Mouse (Mus musculus) hindbrain, embryonic 15.5 days (tissue): Measurements from ENCODE around the gene Nsl1. TPM values are rescaled to one million over a fixed set of nuclear protein-coding genes. Genes with fewer than 3 reads are reported as not detected.

Experiments
- ATAC-seq: fragments of 200-750 bp; cut with Nextera tagmentation; 2 replicates; pipeline ENCODE4 v1.8.0; 2017; ENCODE audit warnings: low read depth, moderate number of reproducible peaks, moderate TSS enrichment; ENCODE audit not compliant: low FRiP score
- H3K27ac ChIP-seq: fragments of 300-500 bp; sonication (generic); replicated peaks from 2 replicates; pipeline ENCODE4 v1.5.1; 2015; ENCODE audit warnings: mild to moderate bottlenecking, inconsistent platforms
- H3K27me3 ChIP-seq: fragments of 300-500 bp; sonication (generic); 2 replicates; pipeline ENCODE4 v1.6.1; 2015; ENCODE audit warnings: control low read depth, inconsistent platforms
- H3K36me3 ChIP-seq: fragments of 300-500 bp; sonication (generic); 2 replicates; pipeline ENCODE4 v1.6.1; 2015; ENCODE audit warnings: control low read depth, inconsistent platforms
- H3K4me1 ChIP-seq: fragments of 300-500 bp; sonication (generic); replicated peaks from 2 replicates; pipeline ENCODE4 v1.6.1; 2015; ENCODE audit warnings: control low read depth, inconsistent platforms
- H3K4me2 ChIP-seq: fragments of 300-500 bp; sonication (generic); 2 replicates; pipeline ENCODE4 v1.6.1; 2015; ENCODE audit warnings: moderate library complexity, mild to moderate bottlenecking, inconsistent platforms
- H3K4me3 ChIP-seq: fragments of 300-500 bp; sonication (generic); 2 replicates; pipeline ENCODE4 v1.5.1; 2015; ENCODE audit warnings: mild to moderate bottlenecking, inconsistent platforms
- H3K9ac ChIP-seq: fragments of 300-500 bp; sonication (generic); 2 replicates; pipeline ENCODE4 v1.6.1; 2015; ENCODE audit warnings: inconsistent platforms
- H3K9me3 ChIP-seq: fragments of 300-500 bp; sonication (generic); 2 replicates; pipeline ENCODE4 v1.6.1; 2016; ENCODE audit warnings: control low read depth, inconsistent platforms
- WGBS: fragments of 180-500 bp; shearing (Covaris S2); methylation state at CpG from one replicate; pipeline ENCODE4 v1.1.7; 2015; 5-methylcytosine and 5-hydroxymethylcytosine counted together
- polyA plus RNA-seq: library from polyadenylated mRNA; unstranded; fragments of >200 nt; fragmentation: Nextera tagmentation; extraction: Ambion mirVana; gene quantifications from 2 replicates; pipeline ENCODE4 v1.2.1, GENCODE M21; 2015

The Nsl1 gene
- polyA plus RNA-seq, 1 experiment from 2014 or later, result 4.9 TPM

GRCm38 (mm10) chr1:191035649-191036048 lies 27.2 kb upstream of the Nsl1 start:
- ATAC-seq, result no peak
- WGBS, result 28% methylated on average over 4 of the region's 4 CpGs
- no peaks in the 10 kb centered on the region for H3K9me3 ChIP-seq
- H3K9ac ChIP-seq, result no peak overlapping the region
- H3K36me3 ChIP-seq, result no peaks in the 10 kb centered on the region
- H3K27me3 ChIP-seq, result no peaks in the 10 kb centered on the region
- no peak overlapping the region for H3K4me2 ChIP-seq
- no peak overlapping the region for H3K4me3 ChIP-seq
- H3K27ac ChIP-seq, result no peak overlapping the region
- H3K4me1 ChIP-seq, result no peaks in the 10 kb centered on the region

GRCm38 (mm10) chr1:191036554-191037334 lies 26.1 kb upstream of the Nsl1 start, which contains the start of gene Spata45:
Spata45 (plus strand) TSS chr1:191036639.
- Histone ChIP-seq H3K4me1 (no peaks in the 10 kb centered on the region), H3K27ac (no peak within 1 kb of the TSS), H3K4me2 (no peak within 1 kb of the TSS), H3K36me3 (no peaks in the 10 kb centered on the region), H3K9ac (no peak within 1 kb of the TSS), H3K9me3 (no peaks in the 10 kb centered on the region), H3K4me3 (no peak within 1 kb of the TSS), H3K27me3 (no peaks in the 10 kb centered on the region)
- no peak for ATAC-seq
- 82% methylated on average over 6 of the region's 6 CpGs for WGBS

GRCm38 (mm10) chr1:191037999-191038398 lies 24.8 kb upstream of the Nsl1 start:
- 96% methylated on average over 4 of the region's 4 CpGs for WGBS
- no peaks in the 10 kb centered on the region for H3K4me1 ChIP-seq
- ATAC-seq, result no peak

GRCm38 (mm10) chr1:191041352-191041751 lies 21.5 kb upstream of the Nsl1 start:
- H3K4me2 ChIP-seq, result no peak overlapping the region
- ATAC-seq, result no peak
- H3K4me3 ChIP-seq, result no peak overlapping the region

More at GRCm38 (mm10) chr1:191037999-191038398, 24.8 kb upstream of the Nsl1 start:
- Histone ChIP-seq H3K27ac (no peak overlapping the region), H3K4me3 (no peak overlapping the region), H3K27me3 (no peaks in the 10 kb centered on the region), H3K4me2 (no peak overlapping the region), H3K36me3 (no peaks in the 10 kb centered on the region), H3K9me3 (no peaks in the 10 kb centered on the region), H3K9ac (no peak overlapping the region)

GRCm38 (mm10) chr1:191042106-191042505 lies 20.7 kb upstream of the Nsl1 start:
- no peak overlapping the region for H3K4me2 ChIP-seq
- no peaks in the 10 kb centered on the region for H3K36me3 ChIP-seq
- H3K4me3 ChIP-seq, result no peak overlapping the region
- H3K27me3 ChIP-seq, result no peaks in the 10 kb centered on the region
- WGBS, result 85% methylated on average over 5 of the region's 5 CpGs
- no peak for ATAC-seq
- no peaks in the 10 kb centered on the region for H3K9me3 ChIP-seq
- H3K4me1 ChIP-seq, result no peaks in the 10 kb centered on the region
- no peak overlapping the region for H3K27ac ChIP-seq
- no peak overlapping the region for H3K9ac ChIP-seq

More at GRCm38 (mm10) chr1:191041352-191041751, 21.5 kb upstream of the Nsl1 start:
- Histone ChIP-seq H3K36me3 (no peaks in the 10 kb centered on the region), H3K27ac (no peak overlapping the region), H3K9me3 (no peaks in the 10 kb centered on the region), H3K9ac (no peak overlapping the region), H3K4me1 (no peaks in the 10 kb centered on the region), H3K27me3 (no peaks in the 10 kb centered on the region)

GRCm38 (mm10) chr1:191042688-191043087 lies 20.1 kb upstream of the Nsl1 start:
- no peaks in the 10 kb centered on the region for H3K4me1 ChIP-seq
- WGBS, result 83% methylated on average over 3 of the region's 3 CpGs
- no peaks in the 10 kb centered on the region for H3K9me3 ChIP-seq
- no peak overlapping the region for H3K9ac ChIP-seq
- no peak overlapping the region for H3K4me2 ChIP-seq
- H3K4me3 ChIP-seq, result no peak overlapping the region
- H3K36me3 ChIP-seq, result no peaks in the 10 kb centered on the region
- H3K27ac ChIP-seq, result no peak overlapping the region
- H3K27me3 ChIP-seq, result no peaks in the 10 kb centered on the region
- ATAC-seq, result no peak

GRCm38 (mm10) chr1:191045264-191045663 lies 17.5 kb upstream of the Nsl1 start:
- no peaks in the 10 kb centered on the region for H3K36me3 ChIP-seq
- H3K27ac ChIP-seq, result no peak overlapping the region
- ATAC-seq, result no peak
- 97% methylated on average over 2 of the region's 2 CpGs for WGBS
- no peak overlapping the region for H3K4me2 ChIP-seq
- H3K4me3 ChIP-seq, result no peak overlapping the region
- H3K4me1 ChIP-seq, result no peaks in the 10 kb centered on the region
- H3K27me3 ChIP-seq, result no peaks in the 10 kb centered on the region
- no peak overlapping the region for H3K9ac ChIP-seq
- H3K9me3 ChIP-seq, result no peaks in the 10 kb centered on the region

- Histone ChIP-seq H3K9ac (no peak overlapping the region), H3K27me3 (no peaks in the 10 kb centered on the region), H3K27ac (no peak overlapping the region), H3K36me3 (no peaks in the 10 kb centered on the region), H3K4me3 (no peak overlapping the region), H3K4me1 (no peaks in the 10 kb centered on the region), H3K9me3 (no peaks in the 10 kb centered on the region), H3K4me2 (no peak overlapping the region)
- WGBS, result 67% methylated on average over 7 of the region's 7 CpGs
- peak; percentile 63; the same call in 1 of the 2 replicates for ATAC-seq
Measured at GRCm38 (mm10) chr1:191046231-191046824, 16.5 kb upstream of the Nsl1 start.

GRCm38 (mm10) chr1:191053555-191053954 lies 9.3 kb upstream of the Nsl1 start:
- Histone ChIP-seq H3K4me3 (no peak overlapping the region), H3K27me3 (no peaks in the 10 kb centered on the region), H3K36me3 (no peaks in the 10 kb centered on the region; the same call in 1 of the 2 replicates), H3K4me1 (no peaks in the 10 kb centered on the region), H3K9ac (no peak overlapping the region), H3K9me3 (no peaks in the 10 kb centered on the region), H3K4me2 (no peak overlapping the region), H3K27ac (no peak overlapping the region)
- ATAC-seq, result no peak
- 89% methylated on average over 3 of the region's 3 CpGs for WGBS

- no peak overlapping the region for H3K4me2 ChIP-seq
- H3K4me1 ChIP-seq, result no peaks in the 10 kb centered on the region
- 79% methylated on average over 8 of the region's 8 CpGs for WGBS
- no peak overlapping the region for H3K9ac ChIP-seq
- no peaks in the 10 kb centered on the region for H3K27me3 ChIP-seq
- ATAC-seq, result no peak
- no peaks in the 10 kb centered on the region for H3K9me3 ChIP-seq
- H3K4me3 ChIP-seq, result no peak overlapping the region
- no peak overlapping the region for H3K27ac ChIP-seq
- H3K36me3 ChIP-seq, result no peaks in the 10 kb centered on the region; the same call in 1 of the 2 replicates
Measured at GRCm38 (mm10) chr1:191054870-191055532, 7.8 kb upstream of the Nsl1 start.

GRCm38 (mm10) chr1:191055533-191055873 lies 7.3 kb upstream of the Nsl1 start:
- no peak overlapping the region for H3K9ac ChIP-seq
- no peaks in the 10 kb centered on the region for H3K27me3 ChIP-seq
- no peak overlapping the region for H3K4me2 ChIP-seq
- 72% methylated on average over 2 of the region's 2 CpGs for WGBS
- ATAC-seq, result no peak
- no peaks in the 10 kb centered on the region for H3K4me1 ChIP-seq
- H3K27ac ChIP-seq, result no peak overlapping the region
- H3K36me3 ChIP-seq, result no peaks in the 10 kb centered on the region; the same call in 1 of the 2 replicates
- H3K4me3 ChIP-seq, result no peak overlapping the region
- no peaks in the 10 kb centered on the region for H3K9me3 ChIP-seq

GRCm38 (mm10) chr1:191057461-191057860 lies 5.4 kb upstream of the Nsl1 start:
- Histone ChIP-seq H3K9ac (no peak overlapping the region), H3K4me3 (no peak overlapping the region), H3K9me3 (no peaks in the 10 kb centered on the region), H3K4me2 (no peak overlapping the region), H3K4me1 (peaks cover 7% of the 10 kb centered on the region), H3K27ac (no peak overlapping the region), H3K36me3 (no peaks in the 10 kb centered on the region; the same call in 1 of the 2 replicates), H3K27me3 (no peaks in the 10 kb centered on the region)
- ATAC-seq, result no peak
- 66% methylated on average over 3 of the region's 3 CpGs for WGBS
